Mouse (Mus musculus) CH12.LX (cell line): ENCODE data around the gene Igsf6. TPM values are rescaled to one million over a fixed set of nuclear protein-coding genes. Genes with fewer than 3 reads are reported as not detected.

Experiments
- DNase-seq: peaks from one replicate; pipeline ENCODE4 v3.0.0-alpha.2; 2013; ENCODE audit errors: extremely low read depth
- H3K27ac ChIP-seq: 2 replicates; pipeline ENCODE4 v1.5.1; 2012; ENCODE audit warnings: low read depth, mild to moderate bottlenecking, control low read depth, moderate library complexity; ENCODE audit not compliant: insufficient read depth
- H3K27me3 ChIP-seq: replicated peaks from 2 replicates; pipeline ENCODE3; 2012; ENCODE audit warnings: inconsistent platforms
- H3K36me3 ChIP-seq, 2 experiments: replicated peaks in 1 of 2; 2 replicates each; pipeline versions ENCODE3 to v1.6.1; 2012; ENCODE audit warnings: inconsistent platforms in 1 of 2, low read length in 1 of 2, mild to moderate bottlenecking in 1 of 2, mixed read lengths in 1 of 2, moderate library complexity in 1 of 2; ENCODE audit not compliant: control insufficient read depth in 1 of 2, insufficient read depth in 1 of 2
- H3K4me1 ChIP-seq, 2 experiments: 2 replicates each; pipeline ENCODE4 v1.6.1; 2012; ENCODE audit warnings: inconsistent platforms in 1 of 2, moderate library complexity in 1 of 2; ENCODE audit not compliant: insufficient read depth in 2 of 2, control insufficient read depth in 1 of 2
- H3K4me2 ChIP-seq: 2 replicates; pipeline ENCODE4 v1.6.1; 2012; ENCODE audit warnings: low read depth, mild to moderate bottlenecking, control low read depth; ENCODE audit not compliant: poor library complexity, insufficient read depth, severe bottlenecking
- H3K4me3 ChIP-seq, 3 experiments: fragments of 150-350 bp in 1 of 3; sonication (generic) in 1 of 3; replicated peaks in 1 of 3; 2 replicates each; pipeline versions ENCODE3 to v1.5.1; 2011 to 2012; ENCODE audit warnings: low read depth in 2 of 3, low read length in 2 of 3, mild to moderate bottlenecking in 2 of 3, moderate library complexity in 2 of 3, control low read depth in 1 of 3, improper control_type of control experiment in 1 of 3, inconsistent platforms in 1 of 3, mixed read lengths in 1 of 3; ENCODE audit not compliant: poor library complexity in 1 of 3
- H3K79me2 ChIP-seq: replicated peaks from 2 replicates; pipeline ENCODE4 v1.6.1; 2012; ENCODE audit warnings: mild to moderate bottlenecking, moderate library complexity; ENCODE audit not compliant: control insufficient read depth, poor library complexity, insufficient read depth, severe bottlenecking; ENCODE audit errors: extremely low read depth
- H3K9ac ChIP-seq: 2 replicates; pipeline ENCODE4 v1.6.1; 2012; ENCODE audit warnings: low read depth, mild to moderate bottlenecking, control low read depth, moderate library complexity; ENCODE audit not compliant: insufficient read depth
- H3K9me3 ChIP-seq: replicated peaks from 2 replicates; pipeline ENCODE3; 2012; ENCODE audit warnings: low read length, inconsistent platforms, mixed read lengths
- BHLHE40 ChIP-seq: IDR thresholded peaks from 2 replicates; pipeline ENCODE4 v1.6.1; 2011; ENCODE audit warnings: mild to moderate bottlenecking, low read depth, low read length, improper control_type of control experiment
- CHD1 ChIP-seq: IDR thresholded peaks from 2 replicates; pipeline ENCODE4 v1.6.1; 2012; ENCODE audit warnings: low read depth, low read length, improper control_type of control experiment, inconsistent platforms
- E2F4 ChIP-seq: IDR thresholded peaks from 2 replicates; pipeline ENCODE4 v1.6.1; 2011; ENCODE audit warnings: low read depth, low read length, improper control_type of control experiment; ENCODE audit not compliant: insufficient replicate concordance
- ETS1 ChIP-seq: conservative IDR thresholded peaks from 2 replicates; pipeline ENCODE4 v1.6.1; 2012; ENCODE audit warnings: low read depth, mild to moderate bottlenecking, inconsistent platforms, low read length, improper control_type of control experiment, moderate library complexity
- GABPA ChIP-seq: IDR thresholded peaks from 2 replicates; pipeline ENCODE4 v1.6.1; 2012; ENCODE audit warnings: low read depth, low read length, improper control_type of control experiment, inconsistent platforms; ENCODE audit not compliant: insufficient replicate concordance
- HCFC1 ChIP-seq: IDR thresholded peaks from 2 replicates; pipeline ENCODE4 v1.6.1; 2012; ENCODE audit warnings: low read depth, mild to moderate bottlenecking, inconsistent platforms, low read length, improper control_type of control experiment
- JUN ChIP-seq: IDR thresholded peaks from 2 replicates; pipeline ENCODE4 v1.6.1; 2011; ENCODE audit warnings: low read depth, mild to moderate bottlenecking, low read length, improper control_type of control experiment, moderate library complexity; ENCODE audit not compliant: insufficient read depth
- MAFK ChIP-seq: IDR thresholded peaks from 2 replicates; pipeline ENCODE4 v1.6.1; 2011; ENCODE audit warnings: low read length, improper control_type of control experiment; ENCODE audit not compliant: insufficient replicate concordance
- MAX ChIP-seq: IDR thresholded peaks from 2 replicates; pipeline ENCODE4 v1.6.1; 2011; ENCODE audit warnings: low read length, improper control_type of control experiment
- NELFE ChIP-seq: IDR thresholded peaks from 2 replicates; pipeline ENCODE4 v1.6.1; 2011; ENCODE audit warnings: low read depth, low read length, improper control_type of control experiment
- PAX5 ChIP-seq: IDR thresholded peaks from 2 replicates; pipeline ENCODE4 v1.6.1; 2012; ENCODE audit warnings: low read length, inconsistent platforms, mixed read lengths
- POLR2A ChIP-seq: IDR thresholded peaks from 2 replicates; pipeline ENCODE4 v1.6.1; 2011; ENCODE audit warnings: low read depth, mild to moderate bottlenecking, improper control_type of control experiment, low read length
- SMC3 ChIP-seq: IDR thresholded peaks from 2 replicates; pipeline ENCODE4 v1.6.1; 2011; ENCODE audit warnings: low read depth, low read length, improper control_type of control experiment
- ZC3H11A ChIP-seq: IDR thresholded peaks from 2 replicates; pipeline ENCODE4 v1.6.1; 2012; ENCODE audit warnings: low read depth, mild to moderate bottlenecking, inconsistent platforms, low read length, improper control_type of control experiment
- ZMIZ1 ChIP-seq: IDR thresholded peaks from 2 replicates; pipeline ENCODE4 v1.6.1; 2012; ENCODE audit warnings: low read depth, mild to moderate bottlenecking, inconsistent platforms, low read length, improper control_type of control experiment
- ZNF384 ChIP-seq: IDR thresholded peaks from 2 replicates; pipeline ENCODE4 v1.6.1; 2012; ENCODE audit warnings: low read depth, low read length, improper control_type of control experiment, inconsistent platforms
- dilution Hi-C: fragments of 300-500 bp; cut with MboI; formaldehyde crosslinking; loops from 2 replicates; pipeline ENCODE4 v1.14.3; 2020; ENCODE audit warnings: low sequenced_read_pairs; ENCODE audit not compliant: extremely low pct_unique_long_range_greater_than_20kb, extremely low pct_ligation_motif_present
- in situ Hi-C: fragments of 300-500 bp; cut with MboI; formaldehyde crosslinking; loops from 3 replicates; pipeline ENCODE4 v1.14.3; 2019; ENCODE audit warnings: low sequenced_read_pairs, low pct_ligation_motif_present, low pct_unique_long_range_greater_than_20kb, mixed read lengths
- polyA plus RNA-seq: library from polyadenylated mRNA; unstranded; fragments of >175 nt; gene quantifications from 2 replicates; pipeline ENCODE4 v1.2.1, GENCODE M21; 2012; ENCODE audit warnings: low read depth; ENCODE audit not compliant: insufficient read length
- total RNA-seq, 2 experiments: library from RNA; depleted of rRNA; stranded (reverse); fragments of 300-350 nt in 1 of 2; fragments of >200 nt in 1 of 2; gene quantifications; 2 replicates each; pipeline ENCODE4 v1.2.3; 2012 to 2014

Igsf6 gene
- total and polyA plus RNA-seq, 3 experiments, result 0.21 TPM; not detected in 2

DNA sequence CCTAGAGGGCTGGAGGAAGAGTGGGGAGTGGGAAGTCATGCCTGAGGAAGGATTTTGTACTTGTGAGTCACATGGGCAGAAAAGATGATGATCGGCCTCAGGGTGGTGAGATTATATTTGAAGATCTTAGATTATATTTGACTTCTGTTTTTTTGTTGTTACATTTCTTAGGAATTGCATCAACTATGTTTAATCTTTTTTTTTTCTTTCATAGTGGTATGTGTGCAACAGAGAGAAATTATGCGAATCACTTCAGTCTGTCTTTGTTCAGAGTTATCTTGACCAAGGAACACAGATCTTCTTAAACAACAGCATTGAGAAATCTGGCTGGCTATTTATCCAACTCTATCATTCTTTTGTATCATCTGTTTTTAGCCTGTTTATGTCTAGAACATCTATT is 26.7 kb downstream of the Igsf6 start:
- no peak overlapping the region for H3K4me3 ChIP-seq
- H3K9me3 ChIP-seq, result no peaks in the 10 kb centered on the region
- H3K4me2 ChIP-seq, result no peak overlapping the region
- no peak for TF ChIP-seq BHLHE40
- TF ChIP-seq JUN, result no peak
- TF ChIP-seq NELFE, result no peak
- TF ChIP-seq GABPA, result no peak
- TF ChIP-seq ZNF384, result no peak
- TF ChIP-seq MAX, result no peak
- no peak for TF ChIP-seq ETS1
- no peak for TF ChIP-seq ZC3H11A
- no peak for TF ChIP-seq POLR2A
- TF ChIP-seq ZMIZ1, result no peak
- TF ChIP-seq MAFK, result no peak
- H3K36me3 ChIP-seq, result peaks cover 10 to 53% of the 10 kb centered on the region in 2 experiments
- H3K4me1 ChIP-seq, result no peaks in the 10 kb centered on the region
- H3K27me3 ChIP-seq, result no peaks in the 10 kb centered on the region
- in situ Hi-C loops, result no loop called here
- DNase-seq, result no peak
- dilution Hi-C loops, result no loop called here
- H3K27ac ChIP-seq, result no peak overlapping the region
- no peak overlapping the region for H3K9ac ChIP-seq
- peaks cover 19% of the 10 kb centered on the region for H3K79me2 ChIP-seq

GRCm38 (mm10) chr7:121045671-121046453 is 28.5 kb downstream of the Igsf6 start:
- TF ChIP-seq E2F4, result no peak
- TF ChIP-seq SMC3, result no peak
- no peak for TF ChIP-seq HCFC1
- TF ChIP-seq CHD1, result no peak
- no peak for TF ChIP-seq PAX5
- H3K79me2 ChIP-seq, result peaks cover 28% of the 10 kb centered on the region
- peaks cover 0 to 2% of the 10 kb centered on the region in 2 experiments; a peak in 1 of 4 replicates for H3K4me1 ChIP-seq
- H3K27ac ChIP-seq, result no peak overlapping the region
- no peaks in the 10 kb centered on the region for H3K27me3 ChIP-seq
- DNase-seq, result no peak
- H3K36me3 ChIP-seq, result peaks cover 3 to 40% of the 10 kb centered on the region in 2 experiments
- in situ Hi-C loops (no loop called here), dilution Hi-C loops (no loop called here)
- no peak overlapping the region for H3K9ac ChIP-seq
- H3K4me3 ChIP-seq, result no peak overlapping the region
- no peak overlapping the region for H3K4me2 ChIP-seq
- H3K9me3 ChIP-seq, result no peaks in the 10 kb centered on the region
